Mouse (Mus musculus) cortical plate, adult 2 months (tissue): ENCODE data around the gene Scg5. TPM values are rescaled to one million over a fixed set of nuclear protein-coding genes. Genes with fewer than 3 reads are reported as not detected.

ENCODE experiments used
- H3K27ac ChIP-seq: fragments of 200-500 bp; 2 replicates; pipeline ENCODE4 v1.5.1; 2012; ENCODE audit warnings: low read length, control low read depth, inconsistent platforms; ENCODE audit not compliant: insufficient read depth
- H3K4me1 ChIP-seq: fragments of 200-500 bp; 2 replicates; pipeline ENCODE4 v1.6.1; 2011; ENCODE audit warnings: low read length; ENCODE audit not compliant: control insufficient read depth, insufficient read depth
- H3K4me3 ChIP-seq: fragments of 200-500 bp; 2 replicates; pipeline ENCODE4 v1.5.1; 2011; ENCODE audit warnings: mild to moderate bottlenecking, low read length, control low read depth; ENCODE audit not compliant: insufficient read depth
- CTCF ChIP-seq: fragments of 200-500 bp; IDR thresholded peaks from 2 replicates; pipeline ENCODE4 v1.5.1; 2011; ENCODE audit warnings: mild to moderate bottlenecking, control low read depth, low read length; ENCODE audit not compliant: insufficient read depth; ENCODE audit errors: extremely low read depth
- POLR2A ChIP-seq: fragments of 200-500 bp; IDR thresholded peaks from 2 replicates; pipeline ENCODE4 v1.6.1; 2011; ENCODE audit warnings: mild to moderate bottlenecking, low read length, control low read depth; ENCODE audit not compliant: insufficient read depth; ENCODE audit errors: extremely low read depth
- polyA plus RNA-seq: library from polyadenylated mRNA; depleted of rRNA; stranded (reverse); fragments of >200 nt; gene quantifications from 2 replicates; pipeline ENCODE4 v1.2.3, GENCODE M21; 2012

Gene Scg5
- polyA plus RNA-seq, 1 experiment = 394 TPM

DNA sequence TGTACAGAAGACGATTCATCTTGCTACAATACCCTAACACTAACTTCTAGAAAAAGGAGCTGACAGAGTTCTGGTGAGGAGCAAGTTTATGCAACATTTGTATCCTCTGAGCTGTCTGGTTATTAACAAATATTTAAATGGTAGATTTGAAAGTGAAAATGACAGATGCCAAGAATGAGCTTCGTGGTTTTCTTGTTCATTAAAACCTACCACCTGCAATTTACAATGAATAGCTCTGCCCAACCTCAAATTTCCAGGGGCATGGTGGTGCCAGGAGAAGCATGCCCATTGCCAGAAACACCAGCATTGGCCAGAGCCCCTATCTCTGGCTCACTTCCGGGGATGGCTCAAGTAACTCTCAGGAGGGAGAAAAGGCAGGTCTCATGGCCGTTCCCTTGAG lies 47.4 kb downstream of the Scg5 start:
- Histone ChIP-seq H3K27ac (no peak overlapping the region), H3K4me3 (no peak overlapping the region), H3K4me1 (peaks cover 2% of the 10 kb centered on the region)
- TF ChIP-seq CTCF (no peak), POLR2A (no peak)

DNA sequence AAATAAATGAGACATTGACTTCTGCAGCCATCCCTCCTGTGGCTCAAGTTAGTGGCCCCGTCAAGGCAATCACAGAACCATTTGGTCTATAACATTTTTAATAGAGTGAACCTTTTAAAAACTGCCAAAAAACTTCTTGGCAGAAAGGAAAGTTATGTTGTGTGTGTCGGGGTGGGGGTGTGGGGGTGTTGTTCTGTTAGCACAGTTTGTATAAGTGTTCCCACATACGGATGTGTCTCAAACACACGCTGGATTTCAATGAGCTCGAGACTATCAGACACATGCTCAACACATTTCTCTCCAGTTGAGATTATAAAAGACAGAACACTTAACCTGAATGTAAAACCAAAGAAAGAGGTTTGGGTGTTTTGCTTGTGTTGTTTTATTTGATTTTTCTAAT lies 47.8 kb downstream of the Scg5 start:
- H3K27ac ChIP-seq = no peak overlapping the region
- peaks cover 2% of the 10 kb centered on the region for H3K4me1 ChIP-seq
- H3K4me3 ChIP-seq = no peak overlapping the region
- TF ChIP-seq POLR2A (no peak), CTCF (no peak)

DNA sequence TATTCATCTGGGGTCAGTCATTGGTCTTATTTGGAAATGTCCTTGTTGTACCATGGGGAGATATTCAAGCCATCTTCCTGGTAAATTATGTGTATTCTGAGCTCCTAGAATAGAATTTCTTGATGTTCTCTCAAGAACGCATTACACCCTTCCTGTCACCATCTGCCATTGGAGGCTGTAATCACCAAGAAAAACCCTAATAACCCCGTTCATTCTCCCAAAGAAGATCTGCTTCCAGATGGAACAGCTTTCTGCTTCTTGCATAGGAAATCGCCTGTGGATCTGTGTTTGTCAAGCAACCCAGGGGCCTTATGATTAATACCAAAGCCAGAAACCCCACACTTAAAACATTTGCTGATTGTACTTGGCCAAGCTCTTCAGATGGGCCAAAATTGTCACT lies 49.6 kb downstream of the Scg5 start:
- Histone ChIP-seq H3K4me1 (peaks cover 2% of the 10 kb centered on the region), H3K4me3 (no peak overlapping the region), H3K27ac (no peak overlapping the region)
- TF ChIP-seq POLR2A (no peak), CTCF (no peak)

DNA sequence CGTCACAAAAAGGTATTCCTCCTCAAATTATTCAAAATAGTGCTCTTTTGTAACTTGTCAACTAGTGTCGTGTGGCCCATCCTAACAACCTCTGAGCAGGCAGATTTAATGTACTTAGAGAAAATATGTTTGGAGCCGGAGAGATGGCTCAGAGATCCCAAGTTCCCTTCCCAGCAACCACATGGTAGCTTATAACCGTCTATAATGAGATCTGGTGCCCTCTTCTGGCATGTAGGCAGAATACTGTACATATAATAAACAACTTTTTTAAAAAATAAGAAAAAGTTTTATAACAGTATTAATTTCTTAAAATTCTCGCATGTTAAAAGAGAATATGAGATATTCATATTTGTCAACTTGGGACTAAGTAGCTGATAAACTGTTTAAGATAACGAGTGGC lies 50.9 kb downstream of the Scg5 start:
- TF ChIP-seq CTCF (no peak), POLR2A (no peak)
- H3K27ac ChIP-seq = no peak overlapping the region
- peaks cover 2% of the 10 kb centered on the region for H3K4me1 ChIP-seq

DNA sequence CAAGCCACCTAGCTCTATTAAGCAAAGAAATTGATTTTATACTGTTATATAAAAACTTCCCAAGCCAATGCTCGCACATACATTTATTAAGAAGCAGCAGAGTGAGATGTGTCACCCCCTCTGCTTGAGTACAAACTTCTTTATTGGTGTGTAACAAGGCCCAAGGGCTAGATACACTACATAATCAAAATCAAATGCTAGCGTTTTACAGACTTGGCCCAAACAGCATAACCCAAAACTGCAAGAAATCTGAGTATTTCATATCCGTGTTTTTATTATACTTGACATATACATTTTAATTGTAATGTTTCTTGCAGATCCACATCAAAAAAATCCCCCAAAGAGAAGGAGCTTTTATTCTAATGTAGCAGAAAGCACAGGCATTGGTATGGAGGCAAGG lies 52.6 kb downstream of the Scg5 start:
- Histone ChIP-seq H3K27ac (no peak overlapping the region), H3K4me3 (no peak overlapping the region), H3K4me1 (no peaks in the 10 kb centered on the region)
- no peak for TF ChIP-seq CTCF
- no peak for TF ChIP-seq POLR2A

More for the DNA sequence above, 50.9 kb downstream of the Scg5 start:
- H3K4me3 ChIP-seq = no peak overlapping the region

DNA sequence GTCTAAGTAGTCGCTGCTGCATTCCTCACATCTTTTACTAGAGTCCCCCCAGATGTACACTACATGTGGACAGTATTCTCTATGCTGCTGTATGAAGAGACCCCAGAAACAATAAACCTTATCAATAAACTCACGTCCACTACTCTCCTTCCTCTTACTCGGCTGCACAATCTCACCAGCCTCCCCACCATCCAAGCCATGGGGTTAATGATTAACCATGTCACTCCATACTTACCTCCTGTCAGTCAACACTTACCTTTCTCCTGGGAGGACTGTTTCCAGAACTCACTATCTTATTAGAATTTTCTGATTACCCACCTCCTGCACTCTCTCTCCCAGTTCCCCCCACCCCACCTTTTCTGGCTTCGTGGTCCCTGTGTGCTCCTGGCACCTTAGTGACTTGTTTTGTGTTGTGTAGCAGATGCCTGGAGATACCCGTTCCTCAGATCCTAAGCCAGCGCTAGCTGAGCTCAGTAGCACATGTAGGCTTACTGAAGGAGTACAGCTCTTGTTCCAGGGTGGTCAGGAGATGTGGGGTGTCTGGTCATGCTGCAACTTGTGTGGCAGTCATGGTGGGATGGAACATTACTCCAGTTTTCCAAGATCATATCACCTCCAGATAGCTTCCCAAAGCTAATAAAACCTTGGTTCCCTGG lies 54.6 kb downstream of the Scg5 start:
- no peaks in the 10 kb centered on the region for H3K4me1 ChIP-seq
- H3K27ac ChIP-seq = no peak overlapping the region
- TF ChIP-seq POLR2A (no peak), CTCF (no peak)
- H3K4me3 ChIP-seq = no peak overlapping the region

DNA sequence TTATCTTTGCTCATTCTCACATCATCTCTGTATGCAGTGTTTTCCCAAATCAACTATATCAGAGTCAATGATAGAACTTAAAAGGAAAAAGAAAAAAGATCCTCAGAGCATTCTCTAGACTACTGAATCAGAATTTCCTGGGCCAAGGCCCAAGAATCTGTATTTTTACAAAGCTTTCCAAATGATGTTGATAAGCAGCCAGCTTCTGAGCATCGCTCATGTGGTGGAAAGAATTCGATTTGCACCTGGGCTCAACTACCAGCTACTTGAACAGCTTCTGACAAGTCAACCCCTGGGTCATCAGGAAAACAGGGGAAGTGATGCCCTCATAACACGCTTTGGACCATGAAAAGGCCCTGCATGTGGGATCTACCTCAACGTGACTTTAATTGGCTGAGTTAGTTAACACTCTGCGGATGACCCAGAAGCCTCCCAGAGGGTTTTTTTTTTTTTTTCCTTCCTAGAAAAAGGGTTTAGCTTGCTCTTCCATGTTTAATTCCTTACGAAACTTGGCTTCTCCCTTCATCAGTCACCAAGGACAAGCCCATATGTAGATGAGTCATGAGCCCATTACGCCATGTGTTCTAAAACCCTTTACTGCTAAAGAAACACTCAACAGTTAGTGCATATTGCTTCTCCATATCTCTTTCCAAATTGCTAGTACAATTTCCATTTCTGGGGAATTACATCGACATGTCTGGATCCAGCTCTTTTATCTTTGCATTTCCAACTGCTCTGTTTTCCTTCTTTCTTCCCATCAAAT lies 60.2 kb downstream of the Scg5 start:
- H3K4me3 ChIP-seq = no peak overlapping the region
- no peak overlapping the region for H3K27ac ChIP-seq
- TF ChIP-seq CTCF (no peak), POLR2A (no peak)
- no peaks in the 10 kb centered on the region; the same call in 1 of the 2 replicates for H3K4me1 ChIP-seq

DNA sequence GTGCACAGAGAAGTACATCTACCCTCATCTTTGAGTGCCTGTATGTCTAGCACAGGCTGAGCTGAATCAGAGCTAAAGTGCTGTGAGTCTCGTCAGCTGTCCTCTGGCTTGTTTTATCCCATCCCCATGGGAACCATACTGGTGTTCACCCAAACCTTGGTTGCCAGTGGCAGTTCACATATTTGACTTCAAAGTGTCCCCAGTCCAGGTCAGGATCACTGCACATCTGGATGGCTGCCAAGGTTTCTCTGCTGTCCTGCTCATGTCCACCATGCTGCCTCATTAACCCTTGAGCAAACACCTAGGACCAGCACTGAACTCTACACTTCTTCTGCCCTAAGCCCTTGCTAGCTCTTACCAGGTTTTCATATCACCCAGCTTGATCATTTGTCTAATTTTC lies 63.0 kb downstream of the Scg5 start:
- Histone ChIP-seq H3K4me3 (no peak overlapping the region), H3K27ac (no peak overlapping the region), H3K4me1 (no peaks in the 10 kb centered on the region; the same call in 1 of the 2 replicates)
- TF ChIP-seq CTCF (no peak), POLR2A (no peak)

DNA sequence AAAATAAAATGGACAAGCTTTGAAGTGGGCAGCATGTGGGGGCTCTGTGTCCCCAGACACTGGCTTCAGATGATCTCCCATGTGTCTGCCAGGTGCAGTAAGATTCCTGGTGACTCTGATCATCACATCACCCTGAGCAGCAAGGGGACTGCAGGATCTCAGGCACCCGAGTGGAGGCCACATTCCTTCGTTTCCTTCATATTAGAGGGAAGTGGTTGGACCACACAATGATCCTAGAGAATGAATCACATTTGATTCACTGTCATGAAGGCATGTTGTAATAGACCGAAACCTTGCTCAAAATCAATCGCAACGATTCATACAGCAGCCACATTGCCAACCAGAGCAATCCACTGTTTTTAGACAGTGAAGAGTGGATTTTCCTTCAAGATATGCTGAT lies 64.0 kb downstream of the Scg5 start:
- TF ChIP-seq POLR2A (no peak), CTCF (no peak)
- Histone ChIP-seq H3K4me3 (no peak overlapping the region), H3K4me1 (no peaks in the 10 kb centered on the region; the same call in 1 of the 2 replicates), H3K27ac (no peak overlapping the region)
